ENCODE assay signal across 8 mouse cellular contexts in genomic region chr6:58830840-58831231, GRCm38 (mm10). TPM values are rescaled to one million over a fixed set of nuclear protein-coding genes. Genes with fewer than 3 reads are reported as not detected.
A peak's percentile ranks its signal among the peaks of the same experiment; 100 is the strongest.
DNase-seq lines count a peak whose midpoint lies in the region; ATAC-seq and TF ChIP-seq lines count a peak whose summit lies in the region.

No protein-coding gene starts in this region.

- DNase-seq in lung, adult 2 months = no peak
- DNase-seq in lung, postnatal 14 days = no peak
- DNase-seq in embryonic facial prominence, embryonic 14.5 days (ENCODE audit: low spot score) = no peak
- DNase-seq in layer of hippocampus, adult 9-10 months (ENCODE audit: low spot score) = no peak
- DNase-seq in thymus, adult 18-20 months = no peak
- no peak for DNase-seq in left cerebral cortex, adult 9 months (ENCODE audit: low spot score in 2 of 2)

- H3K27me3 ChIP-seq in embryonic facial prominence, embryonic 14.5 days (replicated peaks; ENCODE audit: control insufficient read depth, insufficient read depth, low read length) = no peaks in the 10 kb centered on the region
- H3K27me3 ChIP-seq in intestine, embryonic 15.5 days (replicated peaks) = no peaks in the 10 kb centered on the region
- H3K27me3 ChIP-seq in neural tube, embryonic 13.5 days = no peaks in the 10 kb centered on the region

- no peak for TF ChIP-seq CTCF in lung, adult 2 months (IDR thresholded peaks at IDR 0.05; ENCODE audit: insufficient read depth, low read length)

- WGBS in lung, adult 2 months = 16% methylated on average over 7 of the region's 7 CpGs
- 15% methylated on average over 7 of the region's 7 CpGs for WGBS in embryonic facial prominence, embryonic 14.5 days
- WGBS in intestine, embryonic 15.5 days = 11% methylated on average over 7 of the region's 7 CpGs
- 16% methylated on average over 7 of the region's 7 CpGs for WGBS in neural tube, embryonic 13.5 days

- TF ChIP-seq POLR2A in lung, adult 2 months (IDR thresholded peaks at IDR 0.05; ENCODE audit: borderline replicate concordance, extremely low read depth, low read depth, low read length) = no peak

- peak overlapping the region; percentile 57 for H3K4me2 ChIP-seq in embryonic facial prominence, embryonic 14.5 days (ENCODE audit: low read depth, low read length)
- peak overlapping the region; percentile 79 for H3K4me2 ChIP-seq in intestine, embryonic 15.5 days (replicated peaks)
- peak overlapping the region; percentile 76 for H3K4me2 ChIP-seq in neural tube, embryonic 13.5 days

- peak overlapping the region; percentile 31 for H3K4me3 ChIP-seq in lung, adult 2 months (replicated peaks; ENCODE audit: extremely low read depth, low read depth, low read length)
- H3K4me3 ChIP-seq in embryonic facial prominence, embryonic 14.5 days (ENCODE audit: low read depth, low read length) = peak overlapping the region; percentile 75
- H3K4me3 ChIP-seq in intestine, embryonic 15.5 days (replicated peaks) = peak overlapping the region; percentile 79
- peak overlapping the region; percentile 84 for H3K4me3 ChIP-seq in neural tube, embryonic 13.5 days

- no peak overlapping the region for H3K27ac ChIP-seq in embryonic facial prominence, embryonic 14.5 days (replicated peaks; ENCODE audit: low read depth, low read length)
- H3K27ac ChIP-seq in intestine, embryonic 15.5 days = 0 out of 2 replicates have a peak overlapping the region, but pooled peaks have one; percentile 91
- peak overlapping the region; percentile 91; the same call in 1 of the 2 replicates for H3K27ac ChIP-seq in neural tube, embryonic 13.5 days (replicated peaks)

- 0 out of 2 replicates have a peak, but pooled peaks have one; percentile 5 for ATAC-seq in embryonic facial prominence, embryonic 14.5 days (ENCODE audit: low read depth)
- ATAC-seq in intestine, embryonic 15.5 days = no peak; the same call in 1 of the 2 replicates
- ATAC-seq in neural tube, embryonic 13.5 days (ENCODE audit: low read depth) = peak; percentile 71

- H3K4me1 ChIP-seq in lung, adult 2 months (ENCODE audit: control insufficient read depth, insufficient read depth, low read length) = no peaks in the 10 kb centered on the region; the same call in 1 of the 2 replicates
- no peaks in the 10 kb centered on the region for H3K4me1 ChIP-seq in embryonic facial prominence, embryonic 14.5 days (ENCODE audit: control insufficient read depth, insufficient read depth, low read length)
- H3K4me1 ChIP-seq in intestine, embryonic 15.5 days (replicated peaks) = 0 out of 2 replicates have a peak, but pooled peaks cover 3% of the 10 kb centered on the region
- peaks cover 18% of the 10 kb centered on the region for H3K4me1 ChIP-seq in neural tube, embryonic 13.5 days (replicated peaks)

- no peaks in the 10 kb centered on the region for H3K9me3 ChIP-seq in embryonic facial prominence, embryonic 14.5 days (ENCODE audit: control insufficient read depth, low read length)
- H3K9me3 ChIP-seq in intestine, embryonic 15.5 days = no peaks in the 10 kb centered on the region
- no peaks in the 10 kb centered on the region for H3K9me3 ChIP-seq in neural tube, embryonic 13.5 days

- no peak overlapping the region for H3K9ac ChIP-seq in embryonic facial prominence, embryonic 14.5 days (ENCODE audit: low read depth, low read length)
- H3K9ac ChIP-seq in intestine, embryonic 15.5 days = no peak overlapping the region
- peak overlapping the region; percentile 87 for H3K9ac ChIP-seq in neural tube, embryonic 13.5 days

- no peaks in the 10 kb centered on the region for H3K36me3 ChIP-seq in embryonic facial prominence, embryonic 14.5 days (ENCODE audit: control insufficient read depth, insufficient read depth, low read length)
- no peaks in the 10 kb centered on the region for H3K36me3 ChIP-seq in intestine, embryonic 15.5 days
- H3K36me3 ChIP-seq in neural tube, embryonic 13.5 days = no peaks in the 10 kb centered on the region

RNA-seq across cellular contexts. Expression of gene Herc3, which starts 0.4 kb away (rescaled TPM):
- polyA plus RNA-seq in lung, adult 2 months (2012; rRNA removed) = 9.8 and 10.6 TPM in 2 replicates
- 10.4 and 13.8 TPM in 2 replicates for polyA plus RNA-seq in embryonic facial prominence, embryonic 14.5 days (2014; fragmentation: Nextera tagmentation; extraction: Ambion mirVana)
- polyA plus RNA-seq in intestine, embryonic 15.5 days (2015; fragmentation: Nextera tagmentation; extraction: Ambion mirVana) = 13.8 and 14.6 TPM in 2 replicates
- 18.3 and 20.1 TPM in 2 replicates for polyA plus RNA-seq in neural tube, embryonic 13.5 days (2015; fragmentation: Nextera tagmentation; extraction: Ambion mirVana)

Comparison
In these comparisons a context has a peak if more than half of its experiments do, and no peak if none do; other contexts are left out.
1. H3K4me3 ChIP-seq: peak in every context shown above with its lines; median percentile 84 in neural tube, embryonic 13.5 days; 79 in intestine, embryonic 15.5 days; 75 in embryonic facial prominence, embryonic 14.5 days; 31 in lung, adult 2 months.